Mouse (Mus musculus): ENCODE measurements around the gene Fgf11. TPM values are rescaled to one million over a fixed set of nuclear protein-coding genes. Genes with fewer than 3 reads are reported as not detected.

The Fgf11 gene
- polyA plus RNA-seq, 1 experiment from 2014 or later = 0.73 TPM

DNA sequence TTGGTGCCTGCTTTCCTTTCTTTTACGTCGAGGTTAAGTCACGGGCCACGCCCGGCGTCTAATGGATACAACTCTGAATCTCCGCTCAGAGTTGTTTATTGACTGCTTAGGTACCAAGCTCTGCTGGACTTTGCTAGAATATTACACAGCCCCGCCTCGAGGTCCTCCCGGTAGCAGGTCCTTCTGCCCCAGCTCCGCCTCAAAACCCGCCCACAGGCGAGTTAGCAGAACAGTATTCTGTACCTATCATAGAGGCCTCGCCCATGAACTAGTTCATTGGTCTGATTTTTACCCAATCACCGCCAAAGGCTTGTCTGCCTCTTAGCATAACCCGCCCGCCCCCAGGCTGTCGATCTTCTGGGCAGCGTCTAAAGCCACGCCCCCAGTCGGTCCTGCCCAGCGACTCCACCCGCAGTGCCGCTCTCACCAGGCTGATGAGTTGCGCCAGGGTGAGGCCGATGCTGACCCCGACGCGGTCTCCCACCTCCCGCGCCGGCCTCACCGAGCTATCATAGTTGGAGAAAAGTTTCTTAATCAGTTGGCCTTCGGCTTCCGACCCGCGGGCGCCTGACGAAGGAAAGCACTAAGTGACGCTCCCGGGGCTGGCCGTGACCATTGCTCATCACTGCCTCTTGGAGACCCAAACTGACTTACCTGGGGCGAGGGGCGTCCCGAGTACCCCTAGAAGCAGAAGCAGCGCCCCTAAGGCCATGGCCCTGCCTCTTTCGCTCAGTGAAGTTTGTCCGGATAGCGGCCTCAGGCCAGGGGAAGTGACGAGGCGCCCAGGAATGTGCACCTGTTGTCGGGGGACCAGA is 6.3 kb downstream of the Fgf11 start, which contains the start of gene Chrnb1:
Gene Chrnb1, minus strand, starts transcription at position 776 of the 815 bp plus-strand sequence.
- H3K27me3 ChIP-seq (ENCODE audit: poor library complexity, severe bottlenecking) = peaks cover 78% of the 10 kb centered on the region
- peaks cover 34% of the 10 kb centered on the region for H3K4me1 ChIP-seq
- no peaks in the 10 kb centered on the region for H3K9me3 ChIP-seq
- H3K27ac ChIP-seq = peak within 1 kb of the TSS; percentile 76
- peak within 1 kb of the TSS; percentile 62 for H3K4me3 ChIP-seq
- H3K36me3 ChIP-seq (replicated peaks) = no peaks in the 10 kb centered on the region
- DNase-seq (ENCODE audit: extremely low spot score, low spot score) = peak; percentile 91
- 2% methylated on average over 52 of the region's 52 CpGs for WGBS

- no peak for DNase-seq (ENCODE audit: extremely low spot score, low spot score)
- peaks cover 59% of the 10 kb centered on the region for H3K27me3 ChIP-seq (ENCODE audit: poor library complexity, severe bottlenecking)
- no peak overlapping the region for H3K27ac ChIP-seq
- no peak overlapping the region for H3K4me3 ChIP-seq
- H3K4me1 ChIP-seq = peaks cover 17% of the 10 kb centered on the region
- WGBS = 67% methylated on average over 5 of the region's 5 CpGs
- no peaks in the 10 kb centered on the region for H3K9me3 ChIP-seq
- no peaks in the 10 kb centered on the region for H3K36me3 ChIP-seq (replicated peaks)
Measured at GRCm38 (mm10) chr11:69793429-69793828, 8.2 kb downstream of the Fgf11 start.

DNA sequence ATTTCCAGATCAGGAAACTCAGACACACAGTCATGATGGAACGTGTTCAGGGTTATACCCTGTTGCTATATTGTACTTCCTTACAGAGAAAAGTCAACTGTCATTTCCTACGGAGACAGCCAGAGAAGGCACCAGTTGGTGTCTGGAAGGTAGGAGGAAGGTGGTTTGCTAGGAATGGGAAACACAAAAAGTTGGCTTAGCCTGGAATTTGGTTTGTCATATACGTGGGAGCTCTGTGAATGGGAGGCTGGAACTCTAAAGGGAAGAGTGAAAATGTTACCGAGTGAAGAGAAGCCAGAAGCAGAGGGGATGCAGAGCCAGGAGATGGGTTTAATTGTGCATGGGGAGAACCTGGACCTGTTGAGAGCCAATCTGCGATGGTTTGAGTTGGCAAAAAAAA is 10.2 kb downstream of the Fgf11 start:
- Histone ChIP-seq H3K36me3 (replicated peaks) (no peaks in the 10 kb centered on the region), H3K9me3 (no peaks in the 10 kb centered on the region), H3K27ac (no peak overlapping the region), H3K27me3 (ENCODE audit: poor library complexity, severe bottlenecking) (peaks cover 39% of the 10 kb centered on the region), H3K4me1 (peaks cover 17% of the 10 kb centered on the region), H3K4me3 (no peak overlapping the region)
- DNase-seq (ENCODE audit: extremely low spot score, low spot score) = no peak
- 78% methylated on average over 5 of the region's 5 CpGs for WGBS

DNA sequence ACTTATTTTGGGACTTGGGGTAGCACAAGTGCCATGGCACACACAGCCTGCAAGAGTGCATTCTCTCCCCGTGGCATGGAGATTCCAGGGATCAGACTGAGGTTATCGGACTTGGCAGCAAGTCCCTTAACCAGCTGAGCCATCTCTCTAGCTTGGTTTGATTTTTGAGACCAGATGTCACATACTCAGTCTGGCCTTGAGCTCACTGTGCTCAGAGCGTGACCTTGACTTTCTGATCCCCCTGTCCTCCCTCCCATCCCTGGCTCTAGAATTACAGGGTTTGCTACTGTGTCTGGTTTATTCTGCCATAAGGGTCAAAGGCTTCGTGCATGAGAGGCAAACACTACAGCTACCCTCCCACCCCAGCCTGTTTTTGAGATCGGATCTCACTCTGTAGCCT is 12.2 kb downstream of the Fgf11 start:
- DNase-seq (ENCODE audit: extremely low spot score, low spot score) = no peak
- Histone ChIP-seq H3K36me3 (replicated peaks) (no peaks in the 10 kb centered on the region), H3K4me3 (no peak overlapping the region), H3K4me1 (peaks cover 4% of the 10 kb centered on the region; the same call in 1 of the 2 replicates), H3K27ac (no peak overlapping the region), H3K9me3 (no peaks in the 10 kb centered on the region), H3K27me3 (ENCODE audit: poor library complexity, severe bottlenecking) (peaks cover 22% of the 10 kb centered on the region)
- 66% methylated on average over 5 of the region's 5 CpGs for WGBS

DNA sequence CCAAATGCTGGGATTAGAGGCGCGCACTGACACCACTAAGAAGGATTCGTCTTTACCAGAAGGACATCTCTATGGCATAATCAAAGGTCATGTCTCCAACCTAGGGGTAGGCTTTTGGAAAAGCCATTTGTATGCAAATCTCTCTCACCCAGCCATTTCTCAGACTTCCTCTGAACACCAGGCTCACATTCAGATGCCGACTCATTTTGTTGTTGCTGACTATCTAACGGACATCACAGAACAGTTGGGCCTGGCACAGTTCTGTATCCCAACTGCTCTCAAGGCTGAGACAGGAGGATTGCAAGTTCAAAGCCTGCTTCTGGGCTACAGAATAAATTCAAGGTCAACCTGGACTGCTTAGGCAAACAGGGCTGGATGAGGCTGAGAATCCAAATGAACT is 14.4 kb downstream of the Fgf11 start:
- no peak overlapping the region for H3K4me3 ChIP-seq
- no peaks in the 10 kb centered on the region for H3K9me3 ChIP-seq
- H3K4me1 ChIP-seq = no peaks in the 10 kb centered on the region
- DNase-seq (ENCODE audit: extremely low spot score, low spot score) = no peak
- H3K27me3 ChIP-seq (ENCODE audit: poor library complexity, severe bottlenecking) = peaks cover 1% of the 10 kb centered on the region; the same call in 1 of the 2 replicates
- no peak overlapping the region for H3K27ac ChIP-seq
- 90% methylated on average over 5 of the region's 5 CpGs for WGBS
- H3K36me3 ChIP-seq (replicated peaks) = no peaks in the 10 kb centered on the region

DNA sequence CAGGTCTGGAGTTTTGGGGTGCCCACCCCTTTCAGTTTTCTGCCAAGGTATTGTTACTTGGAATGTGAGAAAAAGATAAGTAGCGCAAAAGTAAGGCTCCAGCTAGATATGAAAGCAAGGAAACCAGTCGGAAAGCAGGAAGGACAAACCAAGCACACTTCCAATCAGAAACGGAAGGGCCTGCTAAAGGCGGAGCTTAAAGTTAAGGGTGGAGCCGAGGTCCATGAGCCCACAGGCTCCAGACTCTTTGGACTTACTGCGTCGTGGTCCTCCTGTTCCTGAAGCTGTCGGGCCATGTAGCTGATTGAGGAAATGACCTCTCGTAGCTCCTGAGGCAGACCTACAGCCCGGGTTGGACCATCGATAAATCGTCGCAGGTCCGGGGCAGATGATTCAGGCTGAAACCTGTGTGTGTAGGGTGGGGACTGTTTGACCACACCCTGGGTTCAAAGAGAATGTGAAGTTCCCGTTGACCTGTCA is 16.8 kb downstream of the Fgf11 start:
- no peaks in the 10 kb centered on the region for H3K36me3 ChIP-seq (replicated peaks)
- WGBS = 47% methylated on average over 15 of the region's 15 CpGs
- peaks cover 3% of the 10 kb centered on the region; the same call in 1 of the 2 replicates for H3K27me3 ChIP-seq (ENCODE audit: poor library complexity, severe bottlenecking)
- H3K9me3 ChIP-seq = no peaks in the 10 kb centered on the region
- peak; percentile 14 for DNase-seq (ENCODE audit: extremely low spot score, low spot score)
- no peak overlapping the region for H3K4me3 ChIP-seq
- no peak overlapping the region for H3K27ac ChIP-seq
- no peaks in the 10 kb centered on the region for H3K4me1 ChIP-seq

- Histone ChIP-seq H3K4me1 (peaks cover 25% of the 10 kb centered on the region), H3K27ac (no peak overlapping the region), H3K4me3 (no peak overlapping the region), H3K27me3 (ENCODE audit: poor library complexity, severe bottlenecking) (peaks cover 33% of the 10 kb centered on the region), H3K36me3 (replicated peaks) (no peaks in the 10 kb centered on the region), H3K9me3 (no peaks in the 10 kb centered on the region)
- WGBS = 43% methylated on average over 4 of the region's 4 CpGs
- peak; percentile 13 for DNase-seq (ENCODE audit: extremely low spot score, low spot score)
Measured at GRCm38 (mm10) chr11:69781828-69782227, 19.8 kb downstream of the Fgf11 start.

DNA sequence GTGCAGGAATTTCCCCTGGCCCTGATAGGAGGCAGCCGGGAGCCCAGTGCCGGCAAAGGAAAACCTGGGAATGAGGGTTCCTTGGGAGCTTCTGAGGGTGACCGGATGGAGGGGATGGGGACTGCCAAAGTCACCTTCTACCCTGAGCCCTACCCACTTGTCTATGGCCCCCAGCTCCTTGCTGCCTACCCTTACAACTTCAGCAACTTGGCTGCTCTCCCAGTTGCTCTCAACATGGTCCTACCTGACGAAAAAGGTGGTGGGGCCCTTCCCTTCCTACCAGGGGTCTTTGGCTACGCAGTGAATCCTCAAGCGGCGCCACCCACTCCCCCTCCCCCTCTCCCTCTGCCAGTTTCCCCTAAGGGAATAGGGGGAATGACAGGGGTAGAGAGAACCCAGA is 22.7 kb downstream of the Fgf11 start:
- Histone ChIP-seq H3K36me3 (replicated peaks) (no peaks in the 10 kb centered on the region), H3K4me1 (peaks cover 31% of the 10 kb centered on the region), H3K27me3 (ENCODE audit: poor library complexity, severe bottlenecking) (peaks cover 51% of the 10 kb centered on the region), H3K27ac (no peak overlapping the region), H3K4me3 (no peak overlapping the region), H3K9me3 (no peaks in the 10 kb centered on the region)
- 45% methylated on average over 7 of the region's 7 CpGs for WGBS
- DNase-seq (ENCODE audit: extremely low spot score, low spot score) = no peak

GRCm38 (mm10) chr11:69778258-69778982 is 23.2 kb downstream of the Fgf11 start:
- Histone ChIP-seq H3K36me3 (replicated peaks) (no peaks in the 10 kb centered on the region), H3K27me3 (ENCODE audit: poor library complexity, severe bottlenecking) (peaks cover 51% of the 10 kb centered on the region), H3K9me3 (no peaks in the 10 kb centered on the region), H3K4me1 (peaks cover 31% of the 10 kb centered on the region), H3K27ac (0 out of 2 replicates have a peak overlapping the region, but pooled peaks have one; percentile 44), H3K4me3 (0 out of 2 replicates have a peak overlapping the region, but pooled peaks have one; percentile 5)
- DNase-seq (ENCODE audit: extremely low spot score, low spot score) = no peak
- 70% methylated on average over 23 of the region's 23 CpGs for WGBS

DNA sequence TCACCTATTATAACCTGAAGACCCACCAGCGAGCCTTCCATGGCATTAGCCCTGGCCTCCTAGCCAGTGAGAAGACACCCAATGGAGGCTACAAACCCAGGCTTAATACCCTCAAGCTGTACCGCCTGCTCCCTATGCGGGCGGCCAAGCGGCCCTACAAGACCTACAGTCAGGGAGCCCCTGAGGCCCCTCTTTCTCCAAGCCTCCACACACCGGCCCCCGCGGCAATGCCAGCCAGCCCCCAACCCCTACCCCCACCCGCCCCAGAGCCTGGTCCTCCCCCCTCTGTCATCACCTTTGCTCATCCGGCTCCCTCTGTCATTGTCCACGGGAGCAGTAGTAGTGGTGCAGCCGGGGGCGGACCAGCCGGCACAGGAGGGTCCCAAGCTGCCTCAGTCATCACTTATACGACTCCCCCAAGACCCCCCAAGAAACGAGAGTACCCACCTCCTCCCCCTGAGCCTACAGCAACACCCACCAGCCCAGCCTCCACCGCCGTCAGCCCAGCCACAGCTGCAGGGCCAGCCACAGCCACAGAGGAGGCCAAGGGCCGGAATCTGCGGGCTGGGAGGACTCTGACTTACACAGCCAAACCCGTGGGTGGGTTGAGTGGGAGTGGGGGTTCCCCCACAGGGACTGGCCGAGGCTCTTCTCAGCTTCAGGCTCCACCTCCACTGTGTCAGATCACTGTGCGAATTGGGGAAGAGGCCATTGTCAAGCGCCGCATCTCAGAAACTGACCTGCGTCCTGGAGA is 24.0 kb downstream of the Fgf11 start:
- H3K4me1 ChIP-seq = peaks cover 31% of the 10 kb centered on the region
- no peaks in the 10 kb centered on the region for H3K9me3 ChIP-seq
- H3K36me3 ChIP-seq (replicated peaks) = no peaks in the 10 kb centered on the region
- DNase-seq (ENCODE audit: extremely low spot score, low spot score) = no peak
- peaks cover 51% of the 10 kb centered on the region for H3K27me3 ChIP-seq (ENCODE audit: poor library complexity, severe bottlenecking)
- WGBS = 66% methylated on average over 26 of the region's 26 CpGs
- 0 out of 2 replicates have a peak overlapping the region, but pooled peaks have one; percentile 44 for H3K27ac ChIP-seq
- 0 out of 2 replicates have a peak overlapping the region, but pooled peaks have one; percentile 5 for H3K4me3 ChIP-seq

- H3K4me1 ChIP-seq = peaks cover 31% of the 10 kb centered on the region
- no peaks in the 10 kb centered on the region for H3K9me3 ChIP-seq
- DNase-seq (ENCODE audit: extremely low spot score, low spot score) = no peak
- peaks cover 51% of the 10 kb centered on the region for H3K27me3 ChIP-seq (ENCODE audit: poor library complexity, severe bottlenecking)
- no peak overlapping the region for H3K4me3 ChIP-seq
- no peaks in the 10 kb centered on the region for H3K36me3 ChIP-seq (replicated peaks)
- 81% methylated on average over 20 of the region's 20 CpGs for WGBS
- peak overlapping the region; percentile 15; the same call in 1 of the 2 replicates for H3K27ac ChIP-seq
Measured at GRCm38 (mm10) chr11:69776488-69776887, 25.2 kb downstream of the Fgf11 start.

- no peak overlapping the region for H3K27ac ChIP-seq
Measured at GRCm38 (mm10) chr11:69775716-69776115, 25.9 kb downstream of the Fgf11 start.

More at GRCm38 (mm10) chr11:69775716-69776115, 25.9 kb downstream of the Fgf11 start:
- Histone ChIP-seq H3K36me3 (replicated peaks) (no peaks in the 10 kb centered on the region), H3K4me3 (no peak overlapping the region), H3K9me3 (no peaks in the 10 kb centered on the region), H3K4me1 (peaks cover 31% of the 10 kb centered on the region), H3K27me3 (ENCODE audit: poor library complexity, severe bottlenecking) (peaks cover 51% of the 10 kb centered on the region)
- no peak for DNase-seq (ENCODE audit: extremely low spot score, low spot score)
- WGBS = 76% methylated on average over 10 of the region's 10 CpGs
